Mouse (Mus musculus): ENCODE data around the gene Mapk8ip1.

The Mapk8ip1 gene

DNA sequence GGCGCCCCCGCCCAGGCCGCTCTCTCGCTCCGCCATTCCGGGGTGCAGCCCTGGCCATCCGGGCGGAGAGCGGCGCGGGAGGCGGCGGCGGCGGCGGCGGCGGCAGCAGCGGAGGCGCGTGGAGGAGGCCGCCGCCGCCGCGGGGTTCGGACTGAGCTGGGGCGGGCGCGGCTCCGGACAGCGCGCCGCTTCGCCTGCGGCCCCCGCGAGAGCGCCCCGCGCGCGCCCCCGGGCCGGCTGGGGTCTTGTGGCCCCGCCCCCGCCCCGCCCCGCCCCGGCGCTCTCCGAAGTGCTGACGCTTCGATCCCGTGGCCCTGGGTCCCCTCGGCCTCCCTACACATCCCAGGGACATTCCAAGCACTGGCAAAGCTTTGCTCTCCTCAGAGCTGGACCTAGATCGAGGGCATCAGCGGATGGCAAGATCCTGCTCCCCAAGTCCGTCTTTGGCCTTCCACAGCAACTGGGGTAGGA, at the start of gene Mapk8ip1:
Gene Mapk8ip1, minus strand, starts transcription at position 173 of the 471 bp plus-strand sequence.
- peak; percentile 45 for DNase-seq (ENCODE audit: low spot score)

DNA sequence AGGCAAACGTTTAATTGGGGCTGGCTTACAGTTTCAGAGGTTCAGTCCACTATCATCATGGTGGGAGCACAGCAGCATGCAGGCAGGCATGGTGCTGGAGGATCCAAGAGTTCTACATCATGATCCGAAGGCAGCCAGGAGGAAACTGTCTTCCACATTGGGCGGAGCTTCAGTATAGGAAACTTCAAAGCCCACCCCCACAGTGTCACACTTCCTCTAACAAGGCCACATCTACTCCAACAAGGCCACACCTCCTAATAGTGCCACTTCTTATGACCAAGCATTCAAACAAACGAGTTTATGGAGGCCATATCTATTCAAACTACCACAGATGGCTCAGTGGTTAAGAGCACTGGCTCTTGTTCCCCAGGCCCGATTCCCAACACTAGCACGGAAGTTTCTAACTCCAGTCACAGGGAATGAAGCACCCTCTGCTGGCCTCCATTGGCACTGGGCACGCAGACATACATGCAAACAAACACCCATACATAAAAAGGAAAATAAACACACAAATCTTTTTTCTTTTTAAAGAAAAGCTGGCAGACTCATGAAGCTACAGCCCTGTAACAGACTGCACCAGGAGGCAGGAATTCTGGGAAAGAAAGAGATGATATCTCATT, 46.2 kb upstream of the Mapk8ip1 start:
- DNase-seq (ENCODE audit: low spot score), result no peak

DNA sequence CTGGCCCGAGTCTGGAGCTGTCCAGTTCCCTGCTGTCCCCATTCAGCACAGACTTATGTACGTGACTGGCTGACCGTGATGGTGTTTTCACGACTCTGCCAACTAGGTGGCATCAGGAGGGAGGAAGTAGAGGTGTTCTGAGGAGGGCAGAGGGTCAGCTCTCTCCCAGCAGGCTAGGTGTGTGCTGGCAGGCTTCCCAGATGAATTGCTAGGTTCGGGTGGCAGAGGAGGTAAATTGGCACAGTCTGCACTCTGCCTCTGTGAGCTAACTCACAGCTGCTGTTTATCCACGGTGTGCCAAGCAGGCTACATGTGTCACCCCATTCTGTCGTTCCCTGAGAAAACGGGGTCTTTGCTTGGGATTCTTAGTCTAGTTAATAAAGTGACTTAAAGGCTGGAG, 45.6 kb upstream of the Mapk8ip1 start:
- DNase-seq (ENCODE audit: low spot score), result no peak

DNA sequence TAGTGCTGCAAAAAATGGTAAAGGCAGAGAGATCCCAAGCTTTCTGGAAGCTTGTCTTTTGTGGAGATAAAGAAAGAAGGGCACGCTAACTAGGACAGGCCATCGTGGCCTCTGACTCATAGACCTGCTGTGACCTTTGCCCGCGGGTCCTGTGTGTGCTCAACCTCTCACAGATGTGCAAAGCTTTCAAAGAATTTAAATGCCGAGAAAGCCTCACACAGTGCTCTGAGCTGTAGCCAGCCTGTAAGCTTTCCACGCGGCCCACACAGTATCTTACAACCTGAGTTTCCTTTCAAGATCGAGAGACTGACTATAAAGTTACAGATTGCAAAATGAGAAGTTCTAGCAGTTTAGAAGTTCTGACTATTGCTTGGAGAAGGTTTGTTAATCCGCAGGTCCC, 44.8 kb upstream of the Mapk8ip1 start:
- DNase-seq (ENCODE audit: low spot score), result no peak

DNA sequence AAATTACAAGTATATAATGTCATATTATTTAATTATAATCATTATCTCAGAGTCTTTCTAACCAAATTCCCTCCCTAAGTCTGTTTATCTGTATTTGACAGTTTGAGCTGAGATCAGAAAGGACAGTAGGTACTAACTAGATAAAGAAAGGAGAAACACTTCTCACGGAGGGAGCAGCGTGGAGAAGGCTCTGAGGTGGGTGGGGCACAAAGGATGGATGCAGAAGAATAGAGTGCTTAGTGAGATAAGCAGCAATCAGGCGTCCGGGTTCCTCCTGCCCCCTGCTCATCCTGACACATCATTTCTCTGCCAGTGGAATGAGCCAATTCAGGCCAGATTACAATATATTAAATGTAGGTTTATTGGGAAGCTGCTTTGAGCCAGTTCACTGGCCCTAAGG, 43.3 kb upstream of the Mapk8ip1 start:
- no peak for DNase-seq (ENCODE audit: low spot score)

DNA sequence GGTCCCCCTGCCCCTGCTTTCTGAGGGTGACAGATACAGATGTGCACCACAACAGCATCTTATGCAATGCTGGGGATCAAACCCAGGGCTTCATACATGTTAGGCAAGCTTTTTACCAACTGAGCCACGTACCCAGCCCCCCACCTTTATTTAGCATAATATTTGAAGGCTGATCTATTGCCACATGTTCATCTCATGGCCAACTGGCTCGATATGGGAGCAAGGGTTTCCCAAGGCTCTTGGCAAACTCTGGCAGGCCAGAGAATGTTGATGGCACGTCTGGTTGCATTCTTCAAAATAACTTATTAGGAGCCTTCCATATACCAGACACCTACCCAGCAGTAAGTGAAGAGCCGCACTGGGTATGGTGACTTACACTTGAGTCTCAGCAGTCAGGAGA, 42.2 kb upstream of the Mapk8ip1 start:
- no peak for DNase-seq (ENCODE audit: low spot score)

DNA sequence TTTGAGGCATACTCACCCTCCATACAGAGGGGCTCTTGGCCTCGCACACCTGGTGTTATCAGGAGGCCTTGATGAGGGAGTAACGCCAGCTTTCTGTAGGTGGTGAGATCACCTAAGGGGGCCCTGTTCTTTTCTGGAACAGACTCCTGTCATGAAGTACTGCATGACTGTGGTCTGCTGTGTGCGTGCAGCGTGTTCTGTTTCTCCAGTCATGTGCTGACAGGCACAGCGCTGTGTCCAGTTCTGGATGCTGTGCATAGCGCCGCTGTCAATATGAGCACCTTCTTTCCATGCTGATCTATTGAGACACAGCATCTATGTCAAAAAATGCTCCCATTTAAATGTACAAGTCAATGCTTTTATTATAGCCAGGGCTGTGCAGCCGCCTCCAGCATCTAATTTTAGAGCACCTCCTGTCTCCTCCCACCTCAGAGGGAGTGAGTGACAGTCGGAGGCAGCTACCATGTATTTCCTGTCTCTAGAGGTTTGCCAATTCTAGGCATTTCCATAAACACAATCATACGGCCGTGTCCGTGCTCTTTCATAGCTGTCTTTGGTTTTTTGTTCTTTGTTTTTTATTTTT, 41.4 kb upstream of the Mapk8ip1 start:
- DNase-seq (ENCODE audit: low spot score), result no peak

DNA sequence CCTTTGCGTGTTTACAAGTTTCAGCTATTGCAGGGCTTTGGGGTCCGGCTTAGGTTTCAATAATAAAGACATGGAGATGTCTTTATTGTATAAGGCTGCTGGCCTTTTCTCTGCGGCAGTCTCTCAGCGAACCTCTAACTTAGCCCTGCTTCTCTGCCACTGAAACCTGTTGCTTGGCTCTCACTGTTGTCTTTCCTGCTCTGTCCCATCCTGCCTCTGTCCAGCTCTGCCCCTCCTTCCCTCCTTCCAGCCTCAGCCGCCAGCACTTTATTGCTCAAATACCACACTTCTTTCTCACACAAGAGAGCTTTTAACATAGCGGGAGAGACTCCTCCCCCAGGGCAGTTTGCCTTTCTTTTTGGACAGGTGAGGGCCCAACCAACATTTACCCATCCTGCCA, 39.4 kb upstream of the Mapk8ip1 start:
- DNase-seq (ENCODE audit: low spot score), result no peak

DNA sequence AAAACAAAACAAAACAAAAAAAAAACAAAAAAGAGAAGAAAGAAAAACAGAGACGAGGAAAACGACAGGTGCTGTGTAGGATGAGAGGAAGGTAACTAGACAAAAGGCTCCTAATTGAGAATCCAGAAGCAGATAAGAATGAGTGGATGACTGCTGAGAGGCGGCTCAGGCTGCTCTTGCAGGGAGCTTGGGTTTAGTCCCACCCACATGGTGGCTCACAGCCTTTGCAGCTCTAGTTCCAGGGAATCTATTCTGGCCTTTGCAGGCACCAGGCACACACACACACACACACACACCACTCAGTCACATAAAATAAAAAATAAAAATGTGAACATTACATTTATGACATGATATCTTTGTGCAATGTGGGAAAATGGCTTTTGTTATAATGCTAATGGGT, 37.5 kb upstream of the Mapk8ip1 start:
- no peak for DNase-seq (ENCODE audit: low spot score)

DNA sequence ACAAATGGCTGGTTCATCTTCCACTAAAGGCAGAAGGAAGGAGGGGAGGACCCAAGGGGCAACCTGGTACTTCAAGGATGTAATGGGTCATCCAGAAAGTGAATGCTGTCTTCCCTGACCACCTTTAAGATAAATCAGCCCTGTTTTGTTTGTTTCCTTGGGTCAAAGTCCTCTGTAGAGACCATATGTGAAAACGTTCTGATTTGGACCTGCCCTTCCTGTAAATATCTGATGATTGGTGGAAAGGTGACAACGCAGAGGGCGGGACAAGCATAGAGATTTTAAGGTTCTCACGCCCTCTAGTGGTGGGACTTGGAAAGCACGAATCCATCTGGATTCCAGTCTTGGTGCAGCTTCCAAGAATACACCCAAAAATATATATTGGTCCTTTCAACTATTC, 36.8 kb upstream of the Mapk8ip1 start:
- DNase-seq (ENCODE audit: low spot score), result peak; percentile 63

DNA sequence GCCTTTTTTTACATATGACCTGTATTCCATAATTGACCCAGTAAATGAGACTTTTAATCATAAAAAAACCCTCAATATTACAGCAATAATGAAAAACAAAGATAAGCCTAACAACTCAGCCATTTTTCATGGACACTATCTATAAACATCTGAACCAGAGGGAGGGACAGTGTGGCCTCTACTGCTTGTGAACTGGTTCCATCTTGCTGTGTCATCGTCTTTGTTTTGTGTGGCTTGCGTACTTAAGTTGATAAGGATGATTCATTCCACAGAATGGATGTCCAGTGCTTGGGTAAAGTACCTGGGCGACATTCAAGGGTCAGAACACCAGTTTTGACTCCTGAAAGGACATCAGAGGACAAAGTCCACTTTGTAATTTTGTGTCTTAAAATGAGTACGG, 36.3 kb upstream of the Mapk8ip1 start:
- DNase-seq (ENCODE audit: low spot score), result no peak

DNA sequence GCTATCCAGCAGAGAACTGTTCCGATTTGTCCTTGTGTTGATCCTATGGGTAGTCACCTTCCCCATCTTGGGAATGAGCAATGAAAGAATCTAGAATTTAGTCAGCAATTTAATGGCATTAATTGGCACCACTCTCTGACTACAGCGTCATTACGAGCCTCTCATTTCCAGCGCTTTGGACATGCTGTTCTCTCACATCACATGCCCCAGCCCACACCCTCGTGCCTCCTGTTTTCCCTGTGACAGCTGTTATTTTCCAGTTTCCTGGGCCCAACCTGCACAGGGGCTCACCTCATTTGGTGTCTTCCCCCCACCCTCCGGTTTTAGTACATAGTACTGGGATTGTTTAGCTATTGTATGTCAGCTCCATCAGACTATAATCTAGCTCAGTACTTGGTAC, 34.0 kb upstream of the Mapk8ip1 start:
- no peak for DNase-seq (ENCODE audit: low spot score)

DNA sequence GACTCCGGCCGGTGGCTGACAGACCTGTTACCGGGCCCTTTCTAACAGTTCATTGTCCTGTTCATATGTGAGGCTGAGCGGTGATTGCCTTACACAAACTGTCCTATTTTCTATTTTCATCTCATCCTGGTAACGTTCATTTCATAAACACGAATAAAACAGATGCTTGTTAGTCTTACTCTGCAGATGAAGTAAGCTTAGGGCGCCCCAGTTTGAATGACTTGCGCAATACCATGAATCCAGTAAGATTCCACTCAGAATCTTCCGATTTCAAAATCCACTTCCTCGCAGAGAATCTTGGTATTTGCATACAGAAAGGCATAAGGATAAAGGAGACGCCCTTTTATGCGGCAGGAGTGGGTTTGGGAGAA, 33.3 kb upstream of the Mapk8ip1 start:
- no peak for DNase-seq (ENCODE audit: low spot score)

DNA sequence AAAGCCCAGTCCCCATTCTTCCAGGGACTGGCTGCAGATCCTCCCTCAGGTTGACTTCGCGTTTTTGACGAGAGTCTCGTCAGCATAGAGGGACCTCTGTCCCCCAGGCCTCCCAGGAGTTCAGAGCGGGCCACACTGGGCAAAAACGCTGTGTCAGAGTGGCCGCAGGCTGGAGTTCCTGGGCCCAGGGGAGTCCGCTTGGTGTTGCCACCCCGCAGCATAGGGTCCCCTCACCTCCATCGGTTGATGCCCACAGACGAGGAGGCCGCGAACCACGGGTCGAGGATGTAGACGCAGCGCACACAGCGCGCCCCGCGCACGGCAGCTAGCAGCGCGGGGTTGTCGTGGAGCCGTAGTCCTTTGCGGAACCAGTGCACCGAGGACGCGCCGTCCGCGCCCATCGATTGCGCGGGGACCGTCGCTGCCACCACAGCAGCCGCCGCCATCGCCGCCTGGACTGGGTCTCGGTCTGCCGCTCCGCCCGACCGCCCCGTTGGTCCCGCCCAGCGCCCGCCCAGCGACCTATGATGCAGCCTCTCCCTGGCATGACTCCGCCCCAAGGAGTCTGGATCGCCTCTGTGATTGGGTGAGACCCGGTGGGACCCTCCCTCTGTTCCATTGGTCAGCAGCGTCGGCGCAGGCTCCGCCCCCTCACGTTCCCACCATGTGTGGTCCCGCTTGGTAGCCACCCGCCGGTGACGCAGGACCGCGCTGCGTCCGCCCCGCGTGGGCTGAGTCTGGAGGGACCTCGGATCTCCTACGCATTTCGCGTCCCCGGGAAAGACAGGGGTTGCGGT, 32.7 kb upstream of the Mapk8ip1 start, which contains the start of gene Cry2:
Gene Cry2, minus strand, starts transcription at position 466 of the 797 bp plus-strand sequence.
- peak; percentile 97 for DNase-seq (ENCODE audit: low spot score)

DNA sequence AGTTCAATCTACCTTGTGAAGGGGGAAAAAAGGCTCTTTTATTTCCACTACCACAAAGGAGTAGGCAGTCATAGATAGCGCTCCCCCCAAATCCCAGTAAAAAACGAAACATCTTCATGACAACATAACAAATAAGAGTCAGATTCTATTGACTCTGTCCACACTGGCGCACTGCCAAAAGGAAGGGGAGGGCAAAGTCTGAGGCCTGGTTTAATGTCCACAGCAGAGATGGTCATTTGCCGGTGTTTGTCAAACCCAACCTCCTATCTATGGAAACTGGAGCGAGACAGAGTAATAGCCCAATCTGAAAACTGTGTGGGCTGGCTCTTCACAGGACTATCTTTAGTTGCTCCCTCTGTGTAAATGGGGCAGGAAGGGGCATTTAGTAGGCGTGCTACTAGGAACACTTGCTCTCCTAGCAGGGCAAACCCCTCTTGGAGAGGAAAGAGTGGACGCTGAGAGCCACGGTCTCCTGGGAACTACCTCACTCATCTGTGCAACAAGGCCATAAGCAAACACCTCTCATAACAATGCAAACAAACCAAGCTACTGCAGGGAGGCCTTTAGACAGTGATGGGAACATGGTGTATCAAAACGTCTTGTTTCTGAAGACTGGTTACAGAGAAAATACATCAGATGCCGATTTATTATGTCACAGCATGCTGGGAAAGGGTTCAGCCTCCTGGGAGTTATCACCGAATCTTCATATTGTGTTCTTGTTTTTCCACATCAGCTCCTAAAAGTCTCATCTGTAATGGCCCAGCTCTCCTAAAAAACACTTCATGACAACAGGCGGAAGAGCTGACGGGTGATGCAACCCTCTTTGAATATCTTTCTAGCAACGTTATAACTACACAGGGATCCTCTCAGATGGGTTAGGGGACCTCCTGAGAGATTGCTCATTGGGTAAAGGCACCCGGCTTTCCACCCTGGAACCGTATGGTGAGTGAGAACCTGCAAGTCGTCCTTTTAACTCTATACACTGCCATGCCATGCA, 31.5 kb upstream of the Mapk8ip1 start:
- peak; percentile 55 for DNase-seq (ENCODE audit: low spot score)

DNA sequence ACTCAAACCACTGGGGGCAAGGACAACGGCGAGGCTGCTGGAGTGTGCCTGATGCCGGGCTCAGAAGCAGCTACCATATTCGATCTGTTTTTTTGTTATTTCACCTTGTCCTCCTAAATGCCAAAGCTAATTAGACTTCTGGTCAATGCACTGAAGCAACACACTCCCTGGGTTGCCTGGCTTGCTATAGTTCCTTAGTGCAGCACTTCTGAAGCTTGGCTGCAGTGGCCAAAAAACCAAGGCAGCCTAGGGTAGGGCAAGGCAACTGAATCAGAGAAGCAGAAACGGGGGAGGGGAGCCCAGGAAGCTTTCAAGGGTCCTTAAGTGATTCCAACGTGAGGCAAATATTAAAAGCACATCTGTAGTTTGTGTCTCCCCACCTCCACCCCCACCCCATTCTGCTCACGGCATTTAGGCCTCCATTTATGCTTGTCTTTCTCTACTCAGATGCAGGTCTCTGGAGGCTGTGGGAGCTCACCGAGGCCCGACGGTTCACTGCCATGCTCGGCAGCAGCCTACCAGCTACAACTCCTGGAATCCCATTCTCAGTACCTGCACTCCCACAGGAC, 30.6 kb upstream of the Mapk8ip1 start:
- no peak for DNase-seq (ENCODE audit: low spot score)

DNA sequence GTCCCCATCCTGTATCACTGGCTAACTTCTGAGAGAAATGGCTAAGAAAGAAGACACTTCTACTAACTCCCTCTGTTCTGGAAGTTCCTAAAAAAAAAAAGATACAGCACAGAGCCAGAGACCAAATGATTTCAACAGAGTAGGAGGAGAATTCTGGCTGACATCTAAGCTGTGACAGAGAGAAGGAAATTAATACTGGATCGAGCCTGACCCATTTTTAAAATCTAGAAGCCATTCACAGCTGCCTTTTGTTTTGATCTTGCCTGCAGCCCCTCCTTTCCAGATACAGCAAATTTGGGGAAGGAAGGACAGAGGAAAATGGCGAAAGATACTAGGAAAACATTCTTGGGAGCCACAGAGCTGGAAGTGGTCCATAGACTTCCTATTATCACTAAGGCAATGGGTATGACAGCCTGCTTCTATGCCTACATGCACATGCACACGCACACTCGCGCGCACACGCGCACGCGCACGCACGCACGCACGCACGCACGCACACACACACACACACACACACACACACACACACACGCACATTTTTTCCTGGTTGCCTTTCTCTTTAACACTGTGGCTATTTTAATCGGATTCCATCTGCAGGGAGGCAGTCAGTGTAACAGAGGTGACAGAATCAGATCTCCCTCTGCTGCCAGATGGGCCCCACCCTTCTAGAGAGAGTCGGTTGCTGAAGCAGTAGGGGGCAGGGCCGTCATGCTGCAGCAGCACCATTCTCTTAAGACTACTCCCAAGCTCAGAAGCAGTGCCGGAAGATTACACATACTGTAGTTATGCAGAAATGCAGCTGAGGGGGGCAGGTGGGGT, 29.9 kb upstream of the Mapk8ip1 start:
- peak; percentile 44 for DNase-seq (ENCODE audit: low spot score)

DNA sequence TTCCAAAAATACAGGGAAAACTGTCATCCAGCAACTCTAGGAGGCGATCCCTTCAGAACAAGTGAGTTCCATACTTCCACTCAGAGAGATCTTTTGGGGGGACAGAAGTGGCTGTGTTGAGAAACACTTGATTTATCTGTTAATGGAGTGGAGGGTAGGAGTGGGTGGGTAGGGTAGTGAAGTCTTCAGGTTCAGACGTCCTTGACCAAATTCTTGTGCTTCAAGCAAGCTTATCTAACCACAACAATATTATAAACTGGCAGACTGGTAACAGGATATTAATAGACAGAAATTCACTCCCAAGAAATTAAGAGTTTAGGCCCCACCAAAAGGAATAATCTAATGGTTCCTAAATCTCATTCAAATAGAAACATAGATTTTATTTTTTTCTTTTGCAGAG, 29.0 kb upstream of the Mapk8ip1 start:
- no peak for DNase-seq (ENCODE audit: low spot score)

DNA sequence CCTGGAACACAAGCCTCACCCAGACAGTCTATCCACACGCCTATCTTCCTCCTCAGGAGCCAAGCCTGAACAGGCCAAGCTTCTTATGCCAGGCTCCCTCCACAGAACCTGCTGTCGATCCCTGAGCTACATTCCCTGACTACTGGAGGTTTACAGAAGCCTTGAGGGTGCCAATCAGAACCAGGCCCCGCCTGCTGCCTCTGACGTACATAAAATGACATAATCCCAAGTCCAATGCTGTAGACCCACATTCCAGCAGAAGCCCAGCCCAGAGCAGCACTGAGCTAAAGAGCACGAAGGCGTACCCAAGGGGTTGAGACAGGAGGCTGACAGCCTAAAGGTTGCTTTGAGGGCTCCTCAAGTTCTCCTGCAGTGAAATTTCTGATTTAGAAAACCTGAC, 26.8 kb upstream of the Mapk8ip1 start:
- peak; percentile 43 for DNase-seq (ENCODE audit: low spot score)

DNA sequence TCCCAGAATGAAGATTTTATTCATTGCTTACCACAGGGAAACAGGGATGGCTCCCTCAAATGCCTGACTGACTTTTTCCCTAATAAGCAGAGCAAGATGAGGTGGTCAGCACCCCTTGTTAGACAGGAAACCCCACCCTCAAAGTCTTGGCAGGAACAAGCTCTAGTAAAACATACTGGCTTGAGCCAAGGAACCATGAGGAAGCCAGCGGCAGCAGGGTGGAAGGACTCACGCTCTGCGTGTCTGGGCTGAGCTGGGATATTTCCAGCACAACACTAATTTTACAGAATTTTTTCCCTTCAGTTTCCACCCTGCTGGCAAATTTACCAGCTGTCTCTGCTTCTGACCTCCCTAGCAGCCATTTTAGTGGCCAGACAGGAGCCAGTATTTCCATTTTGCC, 25.4 kb upstream of the Mapk8ip1 start:
- DNase-seq (ENCODE audit: low spot score), result no peak

DNA sequence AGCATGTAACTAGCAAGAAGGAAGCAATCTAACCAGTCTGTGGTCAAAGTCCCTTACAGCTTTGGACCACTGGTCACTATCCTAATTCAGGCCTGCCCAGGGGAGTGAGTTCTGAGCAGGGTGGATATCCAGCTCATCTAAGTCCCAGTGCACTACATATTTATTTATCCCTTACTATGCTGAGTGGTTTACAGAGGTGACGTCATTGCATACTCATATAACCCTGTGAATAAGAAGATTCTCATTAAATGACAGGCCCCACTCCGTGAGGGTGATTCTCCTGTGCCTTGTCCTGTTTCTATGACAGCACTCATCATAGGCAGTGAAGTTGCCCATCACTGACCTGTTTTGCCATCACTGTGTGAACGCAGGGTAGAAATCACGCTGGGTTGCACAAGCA, 24.3 kb upstream of the Mapk8ip1 start:
- DNase-seq (ENCODE audit: low spot score), result no peak

Measured in ovary, postnatal 36 days (tissue).